Mouse (Mus musculus) liver, embryonic 15.5 days (tissue): Measurements from ENCODE around the gene Aen. TPM values are rescaled to one million over a fixed set of nuclear protein-coding genes. Genes with fewer than 3 reads are reported as not detected.

Experiments used
- ATAC-seq: fragments of 200-750 bp; cut with Nextera tagmentation; 2 replicates; pipeline ENCODE4 v1.8.0; 2017; ENCODE audit warnings: moderate number of reproducible peaks, mild to moderate bottlenecking, moderate library complexity; ENCODE audit not compliant: insufficient read depth
- H3K27ac ChIP-seq: fragments of 300-500 bp; sonication (generic); replicated peaks from 2 replicates; pipeline ENCODE4 v1.5.1; 2015; ENCODE audit warnings: mild to moderate bottlenecking, inconsistent platforms
- H3K27me3 ChIP-seq: fragments of 300-500 bp; sonication (generic); 2 replicates; pipeline ENCODE4 v1.6.1; 2015; ENCODE audit warnings: mild to moderate bottlenecking, inconsistent platforms
- H3K36me3 ChIP-seq: fragments of 300-500 bp; sonication (generic); replicated peaks from 2 replicates; pipeline ENCODE4 v1.6.1; 2015; ENCODE audit warnings: moderate library complexity, mild to moderate bottlenecking, inconsistent platforms
- H3K4me1 ChIP-seq: fragments of 300-500 bp; sonication (generic); replicated peaks from 2 replicates; pipeline ENCODE4 v1.6.1; 2015; ENCODE audit warnings: inconsistent platforms
- H3K4me2 ChIP-seq: fragments of 300-500 bp; sonication (generic); 2 replicates; pipeline ENCODE4 v1.6.1; 2015; ENCODE audit warnings: moderate library complexity, mild to moderate bottlenecking, inconsistent platforms
- H3K4me3 ChIP-seq: fragments of 300-500 bp; sonication (generic); replicated peaks from 2 replicates; pipeline ENCODE4 v1.5.1; 2015; ENCODE audit warnings: mild to moderate bottlenecking, inconsistent platforms
- H3K9ac ChIP-seq: fragments of 300-500 bp; sonication (generic); 2 replicates; pipeline ENCODE4 v1.6.1; 2015; ENCODE audit warnings: moderate library complexity, mild to moderate bottlenecking, inconsistent platforms
- H3K9me3 ChIP-seq: fragments of 300-500 bp; sonication (generic); replicated peaks from 2 replicates; pipeline ENCODE4 v1.6.1; 2016; ENCODE audit warnings: inconsistent platforms
- WGBS: fragments of 180-500 bp; shearing (Covaris S2); methylation state at CpG from one replicate; pipeline ENCODE4 v1.1.7; 2015; ENCODE audit warnings: mixed read lengths; ENCODE audit not compliant: insufficient replicate concordance; 5-methylcytosine and 5-hydroxymethylcytosine counted together
- polyA plus RNA-seq: library from polyadenylated mRNA; unstranded; fragments of >200 nt; fragmentation: Nextera tagmentation; extraction: Ambion mirVana; gene quantifications from 2 replicates; pipeline ENCODE4 v1.2.1, GENCODE M21; 2015

Gene Aen
- polyA plus RNA-seq, 1 experiment from 2014 or later, result 15.9 TPM

DNA sequence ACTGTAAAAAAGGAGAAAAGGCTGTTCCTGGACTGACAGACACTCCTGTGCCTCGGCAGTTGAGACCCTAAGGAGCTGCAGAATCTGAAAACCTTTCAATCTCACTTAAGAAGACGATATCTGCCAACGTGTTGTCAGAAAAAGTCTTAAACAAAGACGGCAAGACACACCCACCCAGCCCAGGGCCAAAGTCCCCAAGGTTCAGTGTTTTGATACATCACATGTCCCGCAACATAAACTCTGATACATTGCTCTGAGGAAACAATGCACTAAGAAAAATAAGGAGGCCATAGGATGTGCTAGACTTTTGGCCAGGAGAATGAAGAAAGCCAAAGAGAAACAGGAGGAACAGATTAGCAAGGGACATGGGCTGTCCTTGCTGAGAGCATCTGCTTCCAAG, 22.8 kb upstream of the Aen start:
- H3K4me1 ChIP-seq, result no peaks in the 10 kb centered on the region
- 57% methylated on average over 5 of the region's 5 CpGs for WGBS
- H3K27me3 ChIP-seq, result no peaks in the 10 kb centered on the region
- H3K27ac ChIP-seq, result no peak overlapping the region
- no peak overlapping the region for H3K9ac ChIP-seq
- no peak overlapping the region for H3K4me3 ChIP-seq
- H3K36me3 ChIP-seq, result no peaks in the 10 kb centered on the region
- H3K9me3 ChIP-seq, result no peaks in the 10 kb centered on the region
- ATAC-seq, result no peak
- no peak overlapping the region for H3K4me2 ChIP-seq

GRCm38 (mm10) chr7:78881607-78882468, 13.8 kb upstream of the Aen start:
- Histone ChIP-seq H3K4me3 (no peak overlapping the region), H3K27ac (no peak overlapping the region), H3K27me3 (peaks cover 77% of the 10 kb centered on the region), H3K9ac (no peak overlapping the region), H3K9me3 (no peaks in the 10 kb centered on the region), H3K36me3 (no peaks in the 10 kb centered on the region), H3K4me2 (no peak overlapping the region), H3K4me1 (no peaks in the 10 kb centered on the region)
- WGBS, result 18% methylated on average over 16 of the region's 16 CpGs
- ATAC-seq, result no peak

DNA sequence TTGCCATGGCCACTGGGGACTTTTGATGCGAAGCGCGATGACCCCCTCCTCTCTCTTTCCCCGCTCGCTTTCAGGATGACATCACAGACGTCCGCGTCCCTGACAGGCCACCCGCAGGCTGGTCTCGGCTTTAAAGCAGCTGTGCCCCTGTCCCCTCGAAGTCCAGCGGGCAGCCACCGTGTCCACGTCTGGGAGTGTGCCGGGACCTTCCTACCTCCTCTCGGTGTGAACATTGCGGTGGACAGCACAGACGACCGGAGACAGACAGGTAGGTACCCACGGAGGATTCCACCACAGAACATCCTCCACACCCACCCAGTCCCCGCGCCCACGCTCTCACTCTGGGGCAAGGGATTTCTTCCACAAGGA, 13.2 kb upstream of the Aen start:
- H3K4me3 ChIP-seq, result no peak overlapping the region
- 7% methylated on average over 23 of the region's 23 CpGs for WGBS
- no peak overlapping the region for H3K27ac ChIP-seq
- H3K4me1 ChIP-seq, result no peaks in the 10 kb centered on the region
- no peak for ATAC-seq
- H3K27me3 ChIP-seq, result peaks cover 83% of the 10 kb centered on the region
- no peak overlapping the region for H3K4me2 ChIP-seq
- no peaks in the 10 kb centered on the region for H3K9me3 ChIP-seq
- H3K36me3 ChIP-seq, result no peaks in the 10 kb centered on the region
- H3K9ac ChIP-seq, result no peak overlapping the region

- H3K36me3 ChIP-seq, result no peaks in the 10 kb centered on the region
- 4% methylated on average over 34 of the region's 34 CpGs for WGBS
- H3K4me2 ChIP-seq, result no peak overlapping the region
- H3K27me3 ChIP-seq, result peaks cover 90% of the 10 kb centered on the region
- H3K4me3 ChIP-seq, result no peak overlapping the region
- H3K4me1 ChIP-seq, result no peaks in the 10 kb centered on the region
- H3K9ac ChIP-seq, result no peak overlapping the region
- no peaks in the 10 kb centered on the region for H3K9me3 ChIP-seq
- H3K27ac ChIP-seq, result no peak overlapping the region
- ATAC-seq, result no peak
These were observed 12.5 kb upstream of the Aen start for GRCm38 (mm10) chr7:78883016-78883725.

GRCm38 (mm10) chr7:78883726-78884060, 12.0 kb upstream of the Aen start:
- no peak for ATAC-seq
- H3K27me3 ChIP-seq, result peaks cover 95% of the 10 kb centered on the region
- no peak overlapping the region for H3K27ac ChIP-seq
- no peaks in the 10 kb centered on the region for H3K9me3 ChIP-seq
- no peak overlapping the region for H3K4me2 ChIP-seq
- H3K4me3 ChIP-seq, result no peak overlapping the region
- H3K4me1 ChIP-seq, result no peaks in the 10 kb centered on the region
- no peaks in the 10 kb centered on the region for H3K36me3 ChIP-seq
- no peak overlapping the region for H3K9ac ChIP-seq
- 16% methylated on average over 8 of the region's 8 CpGs for whole genome bisulfite sequencing

DNA sequence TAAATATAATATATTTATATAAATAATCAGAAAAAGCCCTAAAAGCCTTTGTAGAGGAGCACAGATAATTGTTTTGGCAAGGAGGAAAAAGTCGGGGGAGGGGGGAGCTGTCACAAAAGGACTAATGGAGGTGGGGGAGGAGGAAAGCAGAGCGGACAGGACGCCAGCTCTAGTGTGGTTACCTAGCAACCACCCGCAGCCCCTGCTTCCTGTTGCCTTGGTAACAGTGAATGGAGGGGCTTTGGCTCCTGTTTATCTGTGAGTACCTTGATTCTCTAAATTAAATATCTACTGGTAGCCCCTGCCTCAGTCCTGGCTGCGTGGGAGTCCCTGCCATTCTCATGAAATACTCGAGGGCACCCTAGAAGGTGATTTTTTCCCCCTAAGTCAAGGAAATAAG, 11.5 kb upstream of the Aen start:
- Histone ChIP-seq H3K36me3 (no peaks in the 10 kb centered on the region), H3K4me1 (no peaks in the 10 kb centered on the region), H3K9ac (no peak overlapping the region), H3K4me2 (no peak overlapping the region), H3K9me3 (no peaks in the 10 kb centered on the region), H3K4me3 (no peak overlapping the region), H3K27me3 (peaks cover 95% of the 10 kb centered on the region), H3K27ac (no peak overlapping the region)
- WGBS, result 9% methylated on average over 6 of the region's 6 CpGs
- no peak for ATAC-seq

- H3K27me3 ChIP-seq, result peaks cover 93% of the 10 kb centered on the region
- no peaks in the 10 kb centered on the region for H3K4me1 ChIP-seq
- no peak overlapping the region for H3K4me3 ChIP-seq
- H3K9me3 ChIP-seq, result no peaks in the 10 kb centered on the region
- WGBS, result 65% methylated on average over 5 of the region's 5 CpGs
- H3K36me3 ChIP-seq, result no peaks in the 10 kb centered on the region
- H3K27ac ChIP-seq, result no peak overlapping the region
- no peak overlapping the region for H3K9ac ChIP-seq
- H3K4me2 ChIP-seq, result no peak overlapping the region
- no peak for ATAC-seq
These were observed 10.2 kb upstream of the Aen start for GRCm38 (mm10) chr7:78885404-78885803.

DNA sequence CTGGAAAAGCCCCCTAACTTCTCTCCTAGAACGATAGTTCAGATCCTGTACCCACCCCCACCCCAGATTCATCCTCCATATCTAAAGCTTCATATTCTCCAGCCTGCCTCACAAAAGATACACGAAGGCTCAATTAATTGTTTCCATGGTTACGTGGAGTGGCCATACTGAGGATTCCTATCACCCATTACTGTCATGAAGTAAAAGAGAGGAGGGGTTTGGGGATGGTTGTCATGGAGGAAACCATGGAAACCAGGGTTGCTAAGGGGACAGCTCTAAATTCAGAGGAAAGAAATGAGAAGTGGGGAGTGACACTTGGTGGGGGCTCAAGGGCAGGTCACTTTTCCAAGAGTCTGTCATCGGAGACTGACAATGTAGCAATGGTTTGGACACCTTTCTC, 9.2 kb upstream of the Aen start:
- Histone ChIP-seq H3K4me1 (no peaks in the 10 kb centered on the region), H3K27ac (no peak overlapping the region), H3K9me3 (no peaks in the 10 kb centered on the region), H3K27me3 (peaks cover 82% of the 10 kb centered on the region), H3K9ac (no peak overlapping the region), H3K36me3 (no peaks in the 10 kb centered on the region), H3K4me2 (no peak overlapping the region), H3K4me3 (no peak overlapping the region)
- 67% methylated on average over 4 of the region's 4 CpGs for WGBS
- ATAC-seq, result no peak

DNA sequence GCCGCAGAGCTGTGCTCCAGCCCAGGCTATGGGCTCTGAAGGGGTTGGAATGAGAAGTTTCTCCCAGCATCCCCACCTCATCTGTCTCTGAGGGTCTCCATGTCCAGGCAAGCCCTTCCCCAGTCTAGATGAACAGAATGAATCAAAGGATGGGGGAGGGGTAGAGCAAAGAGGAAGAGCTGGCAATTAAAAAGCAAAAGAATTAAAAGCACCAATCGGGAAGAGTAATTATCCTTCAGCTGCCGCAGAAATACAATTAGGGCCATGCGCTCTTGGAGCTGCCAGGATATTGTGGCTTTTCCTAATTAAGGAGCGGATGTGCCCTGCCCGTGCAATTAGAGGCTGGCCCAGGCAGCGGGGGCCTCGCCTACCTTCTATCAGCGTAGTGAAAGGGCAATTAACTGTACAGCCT, 8.2 kb upstream of the Aen start:
- no peaks in the 10 kb centered on the region for H3K36me3 ChIP-seq
- H3K27me3 ChIP-seq, result peaks cover 76% of the 10 kb centered on the region
- H3K9me3 ChIP-seq, result no peaks in the 10 kb centered on the region
- no peaks in the 10 kb centered on the region; the same call in 1 of the 2 replicates for H3K4me1 ChIP-seq
- H3K4me2 ChIP-seq, result no peak overlapping the region
- no peak for ATAC-seq
- 62% methylated on average over 9 of the region's 9 CpGs for WGBS
- H3K9ac ChIP-seq, result no peak overlapping the region
- no peak overlapping the region for H3K27ac ChIP-seq
- H3K4me3 ChIP-seq, result no peak overlapping the region

GRCm38 (mm10) chr7:78890641-78891040, 5.0 kb upstream of the Aen start:
- no peak for ATAC-seq
- Histone ChIP-seq H3K4me3 (no peak overlapping the region), H3K27ac (no peak overlapping the region), H3K36me3 (no peaks in the 10 kb centered on the region), H3K4me1 (peaks cover 13% of the 10 kb centered on the region), H3K27me3 (peaks cover 44% of the 10 kb centered on the region), H3K9ac (no peak overlapping the region), H3K9me3 (no peaks in the 10 kb centered on the region), H3K4me2 (no peak overlapping the region)
- whole genome bisulfite sequencing, result 2% methylated on average over 16 of the region's 16 CpGs

DNA sequence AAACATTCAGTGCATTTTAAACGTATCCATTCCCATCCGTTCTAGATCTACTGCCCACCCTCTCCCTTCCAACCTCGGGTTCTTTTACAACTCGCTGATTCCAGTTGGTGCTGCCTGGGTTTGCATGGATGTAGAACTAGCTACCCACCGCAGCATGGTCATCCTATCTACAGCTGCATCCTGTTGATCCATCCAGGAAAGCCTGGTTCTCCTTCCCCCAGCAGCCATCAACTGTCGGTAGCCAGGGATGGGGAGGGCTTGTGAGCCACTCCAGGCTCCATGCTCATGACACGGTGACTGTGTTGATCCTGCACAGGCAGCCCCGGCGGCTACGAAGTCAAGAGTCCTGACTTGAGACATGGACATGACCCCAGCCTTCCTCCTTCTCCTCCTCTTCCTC, 1.7 kb upstream of the Aen start:
- WGBS, result 69% methylated on average over 10 of the region's 10 CpGs
- Histone ChIP-seq H3K9me3 (no peaks in the 10 kb centered on the region), H3K9ac (no peak overlapping the region), H3K4me3 (no peak overlapping the region), H3K27ac (no peak overlapping the region), H3K4me2 (no peak overlapping the region), H3K4me1 (peaks cover 38% of the 10 kb centered on the region), H3K27me3 (peaks cover 14% of the 10 kb centered on the region), H3K36me3 (0 out of 2 replicates have a peak, but pooled peaks cover 7% of the 10 kb centered on the region)
- ATAC-seq, result no peak
